Mouse (Mus musculus): ENCODE data around the gene Qpct.
A peak's percentile ranks its signal among the peaks of the same experiment; 100 is the strongest.

The Qpct gene

DNA sequence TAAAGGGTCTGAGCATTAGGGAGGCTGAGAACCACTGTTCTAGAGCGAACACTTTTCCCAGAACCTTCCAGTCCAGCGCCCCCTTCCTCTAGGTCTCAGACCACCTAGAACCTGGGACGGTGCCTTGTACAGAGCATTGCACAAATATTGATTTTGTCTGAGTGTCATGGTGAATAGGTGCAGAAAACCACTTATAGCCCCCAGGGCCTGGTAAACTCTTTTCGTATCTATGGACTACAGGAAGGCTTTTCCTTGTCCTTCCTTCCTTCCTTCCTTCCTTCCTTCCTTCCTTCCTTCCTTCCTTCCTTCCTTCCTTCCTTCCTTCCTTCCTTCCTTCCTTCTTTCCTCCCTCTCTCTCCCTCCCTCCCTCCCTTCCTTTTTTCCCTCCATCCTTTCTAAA, at the start of gene Qpct:
Qpct (plus strand) TSS at position 301 of the 400 bp plus-strand sequence.
- no peak for DNase-seq (ENCODE audit: low spot score in 2 of 2)

DNA sequence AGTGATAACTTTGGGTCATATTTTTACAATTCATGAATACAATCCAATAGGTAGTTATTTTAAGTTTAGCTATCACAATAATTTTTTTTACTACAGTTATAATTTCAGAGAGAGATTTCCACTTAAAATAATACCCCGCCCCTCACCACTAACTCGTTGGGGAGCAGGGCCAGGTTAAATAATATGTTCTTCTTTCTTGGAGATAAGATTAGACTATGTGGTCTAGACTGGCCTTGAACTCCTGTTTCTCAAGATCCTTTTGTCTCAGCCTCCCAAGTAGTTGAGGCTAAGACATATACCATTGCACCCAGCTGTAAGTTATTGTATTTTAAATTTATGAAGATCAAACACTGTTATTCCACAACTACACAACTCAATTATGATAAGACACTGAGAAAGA, 38.1 kb upstream of the Qpct start:
- DNase-seq (ENCODE audit: low spot score in 2 of 2): no peak

DNA sequence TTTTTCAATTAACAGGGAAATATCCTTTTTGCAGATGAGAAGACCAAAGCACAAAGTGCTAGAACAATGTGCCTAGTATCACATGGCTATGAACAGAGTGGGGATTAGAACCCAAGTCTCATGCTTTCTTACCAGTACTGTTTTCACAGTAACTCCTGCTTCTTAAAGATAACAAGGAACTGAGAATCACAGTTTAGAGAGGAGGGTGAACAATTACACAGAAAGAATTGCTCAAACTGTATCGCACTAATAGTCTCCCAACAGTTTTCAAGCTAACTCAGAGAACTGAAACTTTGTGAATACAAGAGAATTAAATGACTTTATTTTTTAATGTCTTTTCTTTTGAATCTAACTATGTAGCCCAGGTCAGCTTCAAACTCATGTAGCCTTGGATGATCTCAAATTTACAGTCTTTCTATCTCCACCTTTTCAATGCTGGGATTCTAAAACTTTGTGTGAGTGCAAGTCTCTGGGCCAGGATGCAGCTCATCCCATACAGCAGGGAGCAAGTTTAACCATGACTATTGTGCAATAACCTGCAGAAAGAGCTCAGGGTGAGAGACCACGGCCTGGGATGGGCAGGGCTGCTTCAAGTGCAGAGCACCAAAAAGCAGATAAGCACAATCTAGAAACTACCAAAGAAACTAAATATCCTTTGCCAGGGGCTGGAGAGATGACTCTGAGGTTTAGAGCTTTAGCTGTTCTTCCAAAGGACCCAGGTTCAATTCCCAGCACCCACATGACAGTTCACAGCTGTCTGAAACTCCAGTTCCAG, 36.6 kb upstream of the Qpct start:
- DNase-seq (ENCODE audit: low spot score in 2 of 2): no peak

DNA sequence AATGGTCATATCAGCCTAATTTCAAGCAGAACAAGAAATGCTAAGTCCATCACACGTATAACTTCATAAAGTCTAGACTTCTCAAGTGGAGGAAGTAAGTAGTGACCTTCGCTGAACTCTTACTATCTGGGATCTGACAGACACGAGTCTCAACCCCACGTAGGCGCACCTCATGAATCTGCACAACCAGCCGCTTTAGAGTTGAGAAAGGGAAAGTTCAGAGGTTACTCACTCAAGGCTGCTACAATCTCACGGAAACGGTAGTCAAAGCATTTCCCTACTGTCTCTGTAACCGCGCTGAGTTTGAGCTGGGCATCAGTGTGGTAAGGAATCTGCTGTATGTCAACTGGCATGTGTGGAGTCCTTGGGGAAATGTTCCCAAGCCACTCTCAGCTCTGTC, 35.9 kb upstream of the Qpct start:
- DNase-seq (ENCODE audit: low spot score in 2 of 2): no peak

DNA sequence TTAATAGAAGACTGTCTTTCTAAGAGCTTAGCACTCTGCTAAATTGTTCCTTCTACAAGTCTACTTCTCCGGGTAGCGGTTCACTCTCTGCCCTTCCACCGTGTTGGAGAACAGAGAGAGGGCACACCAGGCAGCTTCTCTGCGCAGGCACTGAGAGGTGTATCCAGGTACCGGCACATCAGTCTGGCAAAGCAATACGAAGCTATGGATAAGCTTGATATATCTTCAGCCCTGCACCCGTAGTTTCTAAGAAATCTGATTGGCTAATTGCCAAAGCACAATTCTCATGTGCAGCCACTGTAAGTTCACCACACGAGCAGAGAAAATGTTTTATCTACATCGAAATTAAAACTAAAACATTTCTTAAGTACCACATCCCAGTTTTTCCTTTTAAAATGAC, 33.3 kb upstream of the Qpct start:
- DNase-seq (ENCODE audit: low spot score in 2 of 2): no peak

DNA sequence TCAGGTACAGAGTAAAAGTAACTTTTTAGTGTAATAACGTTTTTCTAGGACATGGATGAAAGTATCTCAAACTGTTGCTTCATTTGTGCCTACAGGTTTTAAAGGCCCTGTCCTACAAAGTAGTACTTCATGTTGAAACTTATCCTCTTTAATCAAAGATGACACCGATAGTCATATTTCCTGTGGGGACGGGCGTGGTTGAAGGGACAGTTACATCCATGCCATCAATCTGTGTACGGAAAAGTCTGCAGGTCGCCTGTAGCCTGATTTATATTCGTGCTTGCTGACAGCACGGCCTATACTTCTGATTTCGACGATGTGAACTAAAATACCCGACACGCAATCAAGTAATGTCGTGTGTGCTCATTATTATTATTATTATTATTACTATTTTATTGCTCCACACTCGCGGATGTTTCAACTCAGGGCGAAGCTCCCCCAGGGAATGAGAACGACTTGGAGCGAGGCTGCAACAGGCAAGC, 31.9 kb upstream of the Qpct start:
- no peak for DNase-seq (ENCODE audit: low spot score in 2 of 2)

DNA sequence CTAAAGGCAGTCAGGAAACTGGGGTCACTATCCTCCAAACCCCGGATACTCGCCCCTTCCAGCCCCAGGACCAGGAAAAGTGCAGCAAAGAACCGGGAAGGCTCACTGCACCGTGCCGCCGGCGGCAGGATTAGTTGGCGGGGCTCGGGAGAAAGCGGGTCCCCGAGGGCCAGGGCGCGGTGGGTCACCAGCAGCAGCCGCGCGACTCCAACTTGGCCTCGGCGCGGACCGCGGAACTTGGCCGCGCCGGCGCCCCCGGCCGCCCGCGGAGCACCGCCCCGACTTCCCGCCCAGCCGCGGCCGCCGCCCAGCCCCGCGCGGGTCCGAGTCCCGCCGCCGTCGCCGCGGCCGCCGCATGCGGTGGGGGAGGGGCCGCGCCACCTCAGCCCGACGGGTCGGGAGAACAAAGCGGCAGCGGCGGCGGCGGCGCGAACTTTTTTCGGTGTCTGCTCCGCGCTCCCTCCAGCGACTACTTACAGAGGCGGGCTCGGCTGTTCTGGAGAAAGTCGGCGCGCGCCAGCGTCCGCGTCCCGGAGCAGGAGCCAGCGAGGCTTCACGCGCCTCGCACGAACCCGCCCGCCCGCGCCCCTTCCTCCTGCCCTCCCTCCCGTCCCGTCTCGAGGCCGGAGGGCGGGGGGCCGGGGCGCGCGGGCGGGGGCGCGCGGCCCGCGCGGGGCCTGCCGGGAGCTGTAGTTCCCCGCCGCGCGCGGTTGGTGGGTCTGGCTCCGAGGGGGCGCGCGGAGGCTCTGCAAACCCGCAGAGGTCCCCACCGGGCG, 31.3 kb upstream of the Qpct start, which contains the start of gene Prkd3:
Prkd3 (minus strand) TSS at position 609 of the 776 bp plus-strand sequence.
- DNase-seq (ENCODE audit: low spot score in 2 of 2): peak in 1 of 2 experiments; percentile 25

DNA sequence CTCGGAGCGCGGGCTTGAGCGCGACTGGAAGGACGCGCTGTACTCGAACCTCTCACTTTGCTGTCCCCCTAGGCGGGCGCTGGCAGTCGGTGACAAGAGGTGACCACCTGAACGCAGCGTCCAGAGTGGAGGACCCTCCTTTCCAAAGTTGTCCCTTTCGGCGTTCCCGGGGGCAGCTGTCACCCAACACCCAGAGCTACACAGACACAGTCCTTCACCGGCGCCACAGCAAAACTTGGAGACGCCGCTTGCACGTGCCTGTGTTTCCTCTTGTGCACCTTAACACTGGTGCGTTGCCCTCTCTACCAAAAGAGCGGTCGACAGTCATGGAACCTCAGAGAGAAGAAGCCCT, 30.7 kb upstream of the Qpct start:
- no peak for DNase-seq (ENCODE audit: low spot score in 2 of 2)

DNA sequence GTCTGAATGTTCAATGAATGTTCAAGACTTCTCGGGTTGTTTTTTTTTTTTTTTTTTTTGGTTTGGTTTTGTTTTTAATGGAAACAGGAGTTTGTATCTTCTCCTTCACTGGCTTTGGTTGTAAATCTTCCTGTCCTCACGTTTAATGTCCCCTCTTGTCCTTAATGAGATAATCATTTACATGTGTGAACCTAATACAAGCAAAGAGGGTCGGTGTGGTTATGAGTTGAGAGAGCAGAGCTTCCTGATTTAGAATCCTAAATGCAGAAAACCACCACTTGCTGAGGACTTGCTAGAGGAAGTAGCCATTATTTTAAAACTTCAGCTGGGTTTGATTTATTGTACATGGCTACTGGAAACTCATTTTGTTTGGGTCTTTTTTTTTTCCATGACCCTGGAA, 29.0 kb upstream of the Qpct start:
- no peak for DNase-seq (ENCODE audit: low spot score in 2 of 2)

DNA sequence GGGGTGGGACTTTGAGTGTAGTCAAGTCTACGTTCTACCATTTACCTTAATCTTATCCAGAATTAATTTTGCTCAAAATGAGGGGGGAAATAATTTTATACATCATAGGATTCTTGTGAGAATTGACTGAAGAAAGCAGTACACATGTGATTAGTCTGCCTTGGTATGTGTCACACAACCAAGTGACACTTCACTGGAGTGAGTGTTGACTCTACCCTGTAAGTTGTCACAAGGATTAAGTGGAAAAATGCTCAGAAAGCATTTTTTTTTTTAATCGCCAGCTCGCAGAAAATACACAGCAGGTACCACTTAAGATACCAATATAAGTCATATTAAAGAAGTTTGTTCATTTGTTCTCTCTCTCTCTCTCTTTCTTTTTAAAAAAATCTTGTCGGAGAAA, 27.2 kb upstream of the Qpct start:
- no peak for DNase-seq (ENCODE audit: low spot score in 2 of 2)

DNA sequence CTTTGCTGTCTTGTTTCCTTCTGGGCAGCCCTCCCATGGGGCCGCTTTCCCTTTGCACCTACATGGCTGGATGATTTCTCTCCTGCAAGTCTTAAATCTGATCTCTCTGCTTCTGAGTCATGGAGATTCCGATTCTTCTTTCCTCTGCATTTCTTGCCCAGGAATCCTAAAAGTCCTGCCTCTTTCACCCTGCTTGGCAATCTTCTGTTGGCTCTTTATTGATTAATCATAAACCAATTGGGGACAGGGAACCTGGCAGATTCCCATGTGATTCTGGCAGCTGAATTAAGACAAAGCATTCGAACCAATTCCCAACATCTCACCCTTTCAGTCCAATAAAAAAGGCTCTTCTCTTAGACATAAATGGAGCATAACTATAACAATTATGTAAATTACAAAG, 22.5 kb upstream of the Qpct start:
- DNase-seq (ENCODE audit: low spot score in 2 of 2): no peak

DNA sequence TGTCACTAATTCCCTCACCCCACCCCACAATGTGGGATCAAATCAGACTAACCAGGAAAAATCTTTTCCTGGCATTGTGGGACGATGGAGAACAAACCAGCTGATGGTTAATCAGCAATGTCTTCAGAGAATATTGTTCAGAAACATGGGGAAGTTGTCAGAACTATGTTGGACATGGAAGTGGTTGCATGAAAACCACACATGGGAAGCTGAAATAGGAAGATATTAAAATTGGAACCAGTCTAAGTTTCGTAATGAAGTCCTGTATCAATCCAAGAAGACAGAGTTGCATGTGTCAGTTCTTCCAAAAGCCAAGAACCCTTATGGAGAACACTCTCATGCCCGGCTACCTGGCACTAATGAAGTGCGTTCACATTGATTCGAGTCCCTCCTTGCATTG, 20.1 kb upstream of the Qpct start:
- DNase-seq (ENCODE audit: low spot score in 2 of 2): no peak

DNA sequence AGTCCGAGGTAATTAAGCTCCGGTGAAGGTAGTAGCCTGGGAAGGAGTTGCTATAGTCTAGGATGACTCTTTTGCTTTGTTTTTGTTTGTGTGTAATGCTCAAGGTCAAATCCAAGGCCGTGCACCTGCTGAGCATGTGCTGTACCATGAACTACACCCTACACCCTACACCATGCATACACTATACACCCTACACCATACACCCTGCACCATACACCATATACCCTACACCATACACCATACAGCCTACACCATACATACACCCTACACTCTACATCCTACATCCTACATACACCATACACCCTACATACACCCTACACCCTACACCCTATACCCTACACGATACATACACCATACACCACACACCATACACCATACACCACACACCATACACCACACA, 18.9 kb upstream of the Qpct start:
- no peak for DNase-seq (ENCODE audit: low spot score in 2 of 2)

DNA sequence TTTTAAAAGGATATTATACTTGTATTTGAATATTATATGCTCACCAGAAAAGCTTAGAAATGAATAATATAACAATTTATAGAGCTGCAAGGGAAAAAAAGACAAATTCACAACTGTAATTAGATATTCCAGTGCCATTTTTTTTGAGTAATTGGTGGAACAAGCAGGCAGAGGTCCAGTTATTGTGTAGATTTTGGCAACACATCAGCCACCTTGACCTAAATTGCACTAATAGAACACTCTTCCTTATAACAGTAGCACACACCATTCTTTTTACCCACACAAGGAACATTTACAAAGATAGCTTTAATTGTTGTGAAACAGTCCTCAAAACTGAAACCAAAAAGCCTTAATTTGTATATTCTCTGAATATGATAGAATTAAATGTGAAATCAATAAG, 12.0 kb upstream of the Qpct start:
- DNase-seq (ENCODE audit: low spot score in 2 of 2): no peak

DNA sequence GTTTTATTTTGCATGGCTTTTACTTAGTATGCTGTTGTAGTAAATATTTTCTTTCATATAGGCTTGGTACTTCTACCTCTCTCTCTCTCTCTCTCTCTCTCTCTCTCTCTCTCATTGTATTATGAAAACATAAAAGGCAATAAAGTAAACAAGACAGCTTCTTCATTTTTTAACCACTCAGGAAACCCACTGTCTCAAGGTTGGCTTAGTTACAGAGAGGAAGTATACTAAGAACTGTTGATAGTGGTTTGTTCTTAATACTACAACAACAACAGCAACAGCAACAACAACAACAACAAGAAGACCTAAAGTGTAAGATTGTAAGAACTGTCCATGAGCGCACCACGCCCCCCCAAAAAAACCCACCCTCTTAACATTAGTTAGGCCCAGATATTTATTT, 8.0 kb upstream of the Qpct start:
- no peak for DNase-seq (ENCODE audit: low spot score in 2 of 2)

DNA sequence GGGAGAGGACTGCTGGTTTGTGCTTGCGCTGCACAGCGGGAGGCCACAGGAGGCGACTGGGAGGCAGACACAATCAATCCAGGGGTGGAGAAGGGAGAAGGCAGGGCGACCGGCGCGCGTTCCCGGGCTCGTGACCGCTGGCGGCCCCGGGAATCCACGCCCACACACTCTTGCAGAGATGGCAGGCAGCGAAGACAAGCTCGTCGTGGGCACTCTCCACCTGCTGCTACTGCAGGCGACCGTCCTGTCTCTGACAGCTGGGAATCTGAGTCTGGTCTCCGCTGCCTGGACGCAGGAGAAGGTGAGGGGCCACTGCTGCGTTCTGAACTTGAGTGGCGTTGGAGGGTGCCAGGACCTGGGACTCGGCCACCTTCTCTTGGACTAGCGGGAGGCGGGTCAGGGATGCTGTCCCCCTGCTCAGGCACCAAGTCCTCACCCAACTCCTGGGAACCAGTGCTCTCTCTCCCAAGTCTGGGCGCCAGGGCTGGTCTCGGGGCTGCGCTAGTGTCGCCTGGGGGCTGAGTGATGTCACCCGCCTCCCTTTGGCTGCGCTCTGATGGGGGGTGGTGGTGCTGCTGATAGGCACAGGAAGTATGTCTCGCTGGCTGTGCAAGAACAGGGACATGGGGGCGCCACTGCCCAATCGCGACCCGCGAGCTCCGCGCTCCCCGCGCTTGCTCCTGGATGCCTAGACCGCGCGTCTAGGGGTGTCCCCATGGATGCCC, 544 bp downstream of the Qpct start:
- peak; percentile 42 to 58 for DNase-seq (ENCODE audit: low spot score in 2 of 2)

DNA sequence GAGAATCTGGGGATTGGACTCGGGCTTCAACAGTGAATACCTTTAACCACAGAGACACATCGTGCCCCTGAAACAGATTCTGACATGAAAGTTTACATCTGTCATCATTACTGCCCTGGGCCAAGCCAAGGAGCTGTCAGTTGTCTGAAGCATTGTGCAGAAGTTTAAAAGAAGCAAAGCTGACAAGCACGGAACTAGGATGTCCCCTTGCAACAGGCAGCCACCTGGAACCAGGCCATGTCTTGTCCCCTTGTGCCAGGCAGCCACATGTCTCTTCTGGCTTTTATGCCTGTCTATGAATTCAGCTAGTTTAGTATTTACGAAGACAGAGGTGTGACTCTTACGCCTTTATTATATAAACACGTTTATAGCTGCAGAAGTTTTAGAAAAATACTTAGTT, 6.6 kb downstream of the Qpct start:
- no peak for DNase-seq (ENCODE audit: low spot score in 2 of 2)

DNA sequence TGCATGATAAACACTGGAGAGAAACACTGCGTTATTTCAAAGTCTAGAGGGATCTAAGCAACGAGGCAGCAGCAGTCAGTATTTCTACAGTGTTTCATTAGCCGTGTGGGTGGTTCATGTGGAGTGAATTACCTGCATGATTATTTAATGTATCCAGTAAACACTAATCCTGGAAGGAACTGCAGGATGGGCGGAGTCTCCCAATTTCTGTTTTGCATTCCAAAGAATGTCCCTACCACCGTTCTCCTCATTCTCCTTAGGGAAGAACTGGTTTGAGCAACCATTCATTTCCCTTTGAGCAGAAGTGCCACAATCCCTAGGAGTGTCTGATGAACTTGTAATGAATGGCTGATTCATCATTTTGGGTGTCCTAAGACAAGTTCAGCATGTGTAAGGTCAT, 8.5 kb downstream of the Qpct start:
- no peak for DNase-seq (ENCODE audit: low spot score in 2 of 2)

DNA sequence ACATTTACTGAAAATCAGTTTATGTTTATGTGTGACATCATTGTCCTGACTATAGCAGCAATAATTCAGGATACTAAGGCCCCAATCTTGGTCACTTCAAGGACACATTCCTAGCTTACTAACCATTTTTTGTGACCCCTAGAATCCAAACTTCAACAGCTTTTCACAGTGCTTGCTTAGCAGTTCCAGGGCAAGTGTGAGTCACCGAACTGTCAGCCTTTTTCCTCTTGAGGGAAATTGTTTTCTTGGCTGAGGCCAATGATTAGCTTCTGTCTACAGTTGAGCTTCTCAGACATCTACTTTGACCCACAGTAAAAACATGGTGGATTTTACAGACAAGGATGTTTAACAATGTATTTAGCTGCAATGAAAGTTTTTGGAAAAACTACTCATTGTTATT, 12.5 kb downstream of the Qpct start:
- no peak for DNase-seq (ENCODE audit: low spot score in 2 of 2)

DNA sequence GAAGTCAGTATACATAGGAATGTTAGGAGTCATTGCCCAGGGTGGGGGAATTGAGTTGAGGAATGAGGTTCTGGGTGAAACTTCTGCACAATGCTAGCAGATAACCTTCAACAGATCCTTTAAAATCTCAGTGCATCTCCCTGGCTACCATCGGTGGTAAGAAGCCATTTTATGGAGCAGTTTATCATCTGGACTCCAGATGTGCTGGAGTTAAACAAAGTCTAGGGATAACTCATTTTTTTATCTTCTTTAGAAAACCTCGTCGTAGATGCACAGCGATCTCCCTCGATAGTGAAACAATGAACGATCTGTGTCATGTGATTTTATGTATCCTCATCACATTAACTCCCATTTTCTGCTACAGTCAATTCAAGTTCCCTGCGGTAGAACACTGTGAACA, 16.9 kb downstream of the Qpct start:
- DNase-seq (ENCODE audit: low spot score in 2 of 2): no peak

DNA sequence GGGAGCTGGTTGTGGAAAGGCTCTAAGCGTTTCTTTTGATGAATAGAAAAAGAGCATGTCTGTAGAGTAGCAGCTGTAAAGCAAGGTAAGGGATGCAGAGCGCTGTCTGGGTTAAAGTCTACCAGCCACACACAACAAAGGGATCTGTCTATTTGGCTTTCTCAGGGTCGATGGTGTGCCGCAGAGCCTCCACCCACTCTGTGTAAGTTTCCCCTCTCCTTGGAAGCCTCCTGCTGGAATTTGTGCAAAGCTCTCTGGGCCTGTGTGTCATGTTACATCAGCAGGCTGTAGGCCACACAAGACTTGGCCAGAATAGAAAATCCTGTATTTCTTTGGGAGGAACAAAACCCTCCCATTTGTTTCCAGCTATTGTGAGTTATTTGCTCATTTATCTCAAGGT, 17.3 kb downstream of the Qpct start:
- no peak for DNase-seq (ENCODE audit: low spot score in 2 of 2)

DNA sequence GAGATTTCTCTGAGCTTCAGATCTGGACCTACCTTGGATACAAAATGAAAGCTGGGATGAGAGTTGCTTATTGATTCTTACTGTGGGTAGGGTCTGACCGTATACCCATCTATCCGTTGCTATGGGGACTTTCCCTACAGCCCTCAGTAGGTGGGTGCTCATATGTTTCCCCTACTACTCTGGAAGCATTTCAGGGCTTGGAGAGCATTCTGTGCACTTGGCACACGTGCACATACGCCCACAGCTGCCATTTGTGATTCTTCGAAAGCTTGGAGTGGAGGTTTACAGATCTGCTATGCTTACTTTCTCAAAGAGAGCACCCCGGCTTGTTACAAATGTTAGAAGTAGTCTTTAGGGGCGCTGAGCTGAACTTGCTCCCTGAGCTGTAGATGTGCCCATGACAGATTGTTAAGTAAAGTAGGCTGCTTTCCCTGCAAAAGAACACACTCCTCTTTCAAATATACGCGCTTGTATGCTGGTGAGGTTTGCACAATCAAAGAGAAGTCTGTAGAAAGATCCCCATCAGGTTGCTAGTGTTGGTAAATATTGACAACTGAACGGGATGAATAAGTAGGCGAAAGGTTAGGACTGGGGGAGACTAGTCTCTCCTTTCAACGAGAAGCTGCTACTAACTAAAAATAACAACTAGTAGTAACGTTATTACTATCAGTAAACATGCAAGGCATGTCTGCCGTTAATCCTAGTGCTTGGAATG, 18.2 kb downstream of the Qpct start:
- DNase-seq (ENCODE audit: low spot score in 2 of 2): peak in 1 of 2 experiments; percentile 63
